Mouse (Mus musculus): ENCODE data around the gene Rasa1.

GRCm38 (mm10) chr13:85287876-85288573 is 905 bp downstream of the Rasa1 start:
- TF ChIP-seq CTCF (IDR thresholded peaks at IDR 0.05; ENCODE audit: low read depth) (no peak), EP300 (optimal IDR thresholded peaks at IDR 0.05) (no peak)
